Mouse (Mus musculus) stomach, postnatal 0 days (tissue): Measurements from ENCODE around the gene Adgrg5.

Source experiments
- CTCF ChIP-seq: IDR thresholded peaks from 2 replicates; pipeline ENCODE4 v1.5.1; 2016; ENCODE audit warnings: antibody characterized with exemption, low read depth, mild to moderate bottlenecking, moderate library complexity
- EP300 ChIP-seq: optimal IDR thresholded peaks from 2 replicates; pipeline ENCODE3; 2016; ENCODE audit warnings: antibody characterized with exemption

DNA sequence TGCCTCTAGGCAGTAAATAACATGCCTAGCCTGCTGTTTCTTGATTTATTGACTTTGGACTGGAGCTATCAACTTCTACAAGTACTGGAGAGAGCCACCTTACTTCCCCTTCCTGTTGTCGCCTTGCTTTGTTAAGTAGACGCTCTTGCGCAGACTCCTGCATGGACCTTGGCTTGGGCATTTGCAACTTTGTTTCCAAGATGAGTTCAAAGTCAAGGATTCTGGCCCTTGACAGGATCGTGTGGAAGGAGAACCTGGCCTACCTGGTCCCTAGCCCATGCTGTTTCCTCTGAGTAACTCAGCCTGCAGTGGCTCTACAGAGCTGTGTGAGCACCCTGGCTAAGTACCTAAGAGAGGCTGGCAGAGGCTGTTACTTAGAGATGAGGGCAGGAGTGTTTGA, 43.6 kb downstream of the Adgrg5 start:
- TF ChIP-seq CTCF (no peak), EP300 (no peak)
